Mouse (Mus musculus) sigmoid colon, adult 10 weeks (tissue): Measurements from ENCODE around the gene Fbxl3. TPM values are rescaled to one million over a fixed set of nuclear protein-coding genes. Genes with fewer than 3 reads are reported as not detected.

Experiments
- polyA plus RNA-seq: library from polyadenylated mRNA; stranded (reverse); fragments of 350-450 nt; fragmentation: Illumina TruSeq; extraction: RNeasy Lipid Tissue Mini Kit (QIAGEN cat#74804); gene quantifications from one replicate; pipeline ENCODE4 v1.2.3, GENCODE M21; 2014; ENCODE audit warnings: low read depth, low replicate concordance

Fbxl3 gene
- 278 TPM for polyA plus RNA-seq

GRCm38 (mm10) chr14:103099238-103099933 lies at the start of gene Fbxl3:
Fbxl3 (minus strand) TSS chr14:103099566.

DNA sequence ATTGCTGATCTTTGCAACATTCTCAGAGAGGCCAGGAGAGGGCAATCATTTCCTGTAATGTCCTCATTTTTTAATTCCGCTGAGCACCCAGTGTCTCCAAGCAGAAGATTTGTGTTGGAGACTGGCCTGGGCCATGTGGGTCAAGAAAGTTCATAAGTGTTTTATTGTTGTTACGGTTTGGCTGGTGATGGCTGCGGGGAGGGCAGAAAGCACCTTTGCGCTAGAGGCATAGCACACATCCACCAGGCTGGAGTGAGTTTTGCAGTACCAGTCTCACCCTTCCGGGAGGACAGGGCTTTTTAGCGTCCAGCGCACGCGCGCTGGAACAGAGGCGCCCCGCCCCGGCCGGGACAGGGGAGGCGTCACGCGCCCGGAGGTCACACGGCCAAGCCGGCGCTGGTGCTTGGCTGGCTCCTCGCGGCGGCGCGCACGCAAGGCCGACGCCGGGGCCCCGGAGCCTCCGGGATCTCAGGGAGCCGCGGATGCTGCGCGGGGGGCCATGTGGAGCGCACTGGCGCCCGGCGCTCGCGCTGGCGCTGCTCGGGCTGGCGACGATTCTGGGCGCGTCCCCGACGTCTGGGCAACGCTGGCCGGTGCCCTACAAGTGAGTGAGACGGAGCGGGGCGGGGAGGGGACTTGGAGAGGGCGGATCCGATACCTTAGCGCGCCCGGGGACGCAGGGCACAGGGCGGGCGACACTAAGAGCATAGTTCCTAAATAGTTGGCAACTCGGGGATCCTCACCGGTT lies 29.3 kb downstream of the Fbxl3 start, which contains the start of gene Cln5:
Gene Cln5 (plus strand): TSS at position 353 of the 748 bp plus-strand sequence.

DNA sequence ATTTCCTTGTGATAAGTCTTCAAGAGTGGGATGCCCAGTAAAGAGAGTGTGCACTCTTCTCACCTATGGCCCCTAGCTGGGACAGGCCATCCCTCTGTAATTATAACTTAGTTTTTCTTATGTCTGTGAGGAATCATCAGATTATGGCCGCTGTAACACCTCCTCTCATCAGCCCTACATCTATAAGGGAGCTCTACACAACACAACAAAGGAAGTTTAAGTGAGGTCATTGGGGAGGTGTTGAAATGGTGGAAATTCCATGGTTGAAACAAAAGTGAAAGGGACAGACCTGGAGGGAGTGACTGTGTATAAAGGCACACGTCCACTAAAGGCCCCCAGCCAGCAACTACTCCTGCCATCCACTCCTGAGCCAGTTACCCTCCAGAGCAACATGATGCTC lies 52.7 kb downstream of the Fbxl3 start, which contains the start of gene Acod1:
Gene Acod1 (plus strand): TSS at position 301 of the 400 bp plus-strand sequence.

Other genes starting within 250 kb of the Fbxl3 start
- gene Kctd12, start 116.9 kb downstream of the Fbxl3 start, polyA plus RNA-seq = 118 TPM
- not detected for gene Acod1, start 52.6 kb downstream of the Fbxl3 start, polyA plus RNA-seq
- gene Cln5, start 29.4 kb downstream of the Fbxl3 start, polyA plus RNA-seq = 98.0 TPM
- gene Mycbp2, start 247.2 kb upstream of the Fbxl3 start, polyA plus RNA-seq = 44.0 TPM